Mouse (Mus musculus) megakaryocyte-erythroid progenitor cell, adult 5-6 weeks (primary cell): ENCODE data around the gene Pkd1. TPM values are rescaled to one million over a fixed set of nuclear protein-coding genes. Genes with fewer than 3 reads are reported as not detected.

ENCODE experiments used
- ATAC-seq: replicated peaks from 2 replicates; pipeline ENCODE4 v1.8.0; 2016; ENCODE audit warnings: mild to moderate bottlenecking, inconsistent platforms; ENCODE audit not compliant: severe bottlenecking, poor library complexity, low FRiP score, low TSS enrichment
- total RNA-seq, 2 experiments: library from RNA; stranded (forward) in 1 of 2; stranded (reverse) in 1 of 2; fragments of 200-1000, 215-1000 nt in 1 of 2; fragments of >200 nt in 1 of 2; fragmentation: Nextera tagmentation in 1 of 2; gene quantifications; 2 replicates each; pipeline ENCODE4 v1.2.3; 2014 to 2017

The Pkd1 gene
- total RNA-seq, 2 experiments from 2014 or later: 5.4 to 20.5 TPM

DNA sequence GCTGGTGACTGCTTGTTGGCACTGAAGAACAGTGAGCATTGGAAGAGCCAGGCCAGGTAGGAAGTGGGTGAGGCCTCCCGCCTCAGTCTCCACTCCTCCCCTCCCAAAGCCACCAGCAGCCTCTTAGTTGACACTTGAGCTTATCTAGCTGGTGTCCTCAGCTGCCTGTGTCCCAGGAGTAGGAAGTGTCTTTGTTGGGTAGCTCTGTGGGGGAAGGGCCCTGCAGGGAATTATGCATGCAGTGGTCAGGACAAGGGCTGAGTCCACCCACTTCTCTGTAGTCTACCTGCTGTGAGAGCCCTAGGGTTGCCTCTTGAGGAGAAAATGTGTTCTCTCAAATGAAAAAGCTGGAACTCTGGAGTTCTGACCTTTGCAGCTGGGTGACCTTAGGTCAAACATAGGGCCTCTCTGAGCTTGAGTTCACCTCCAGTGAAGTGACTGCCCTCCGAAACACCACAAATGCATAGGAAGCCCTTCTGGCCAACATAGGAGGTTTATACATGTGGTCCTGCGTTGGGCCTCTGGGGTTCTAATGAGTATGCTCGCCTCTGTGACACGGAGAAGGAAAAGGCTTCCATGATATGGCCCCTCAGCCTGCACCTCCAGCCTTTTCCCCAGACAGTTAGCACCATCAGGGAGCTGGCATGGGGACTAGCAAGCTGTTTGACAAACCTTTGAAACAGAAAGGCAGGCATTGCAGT, 87.3 kb downstream of the Pkd1 start:
- ATAC-seq: no peak

- no peak for ATAC-seq
Observed at GRCm38 (mm10) chr17:24638214-24638613, 88.6 kb downstream of the Pkd1 start.

DNA sequence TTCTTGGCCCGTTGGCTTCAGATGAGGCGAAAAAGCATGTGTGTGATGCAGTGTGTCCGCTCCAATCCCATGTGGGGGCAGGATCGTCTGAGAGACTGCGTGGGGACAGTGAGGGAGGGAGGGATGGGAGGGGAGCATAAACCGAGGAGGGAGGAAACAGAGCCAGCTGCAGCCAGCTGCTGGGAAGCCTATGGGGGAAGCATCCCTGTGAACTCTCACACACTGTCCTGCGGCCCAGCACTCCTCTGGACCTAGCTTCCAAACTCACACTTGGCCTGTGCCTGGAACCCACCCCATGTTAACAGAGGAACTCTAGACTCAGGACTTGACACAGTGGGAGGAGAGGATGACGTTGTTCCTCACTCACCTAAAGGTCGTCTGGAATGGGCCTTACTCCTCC, 89.2 kb downstream of the Pkd1 start:
- no peak for ATAC-seq

DNA sequence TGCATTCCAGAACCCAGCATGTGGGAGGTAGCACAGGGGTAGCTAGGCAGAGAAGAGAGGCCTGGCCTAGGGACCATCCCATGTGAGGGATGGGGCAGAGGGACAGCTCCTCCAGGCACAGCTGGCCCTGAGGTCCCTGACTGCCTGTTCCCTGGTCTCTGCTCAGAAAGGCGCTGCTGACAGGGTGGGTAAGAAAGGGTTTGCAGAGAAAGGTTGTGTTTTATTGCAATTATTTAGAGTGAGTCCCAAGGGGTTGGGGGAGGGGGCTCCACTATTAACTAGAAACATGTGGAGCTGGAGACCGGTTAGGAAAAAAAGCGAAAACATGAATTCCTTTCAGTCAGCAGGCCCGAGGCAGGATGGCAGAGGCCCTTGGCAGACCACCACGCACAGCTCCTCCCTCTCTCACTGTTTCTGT, 89.9 kb downstream of the Pkd1 start:
- no peak for ATAC-seq

- no peak for ATAC-seq
Observed at GRCm38 (mm10) chr17:24640119-24640518, 90.5 kb downstream of the Pkd1 start.

DNA sequence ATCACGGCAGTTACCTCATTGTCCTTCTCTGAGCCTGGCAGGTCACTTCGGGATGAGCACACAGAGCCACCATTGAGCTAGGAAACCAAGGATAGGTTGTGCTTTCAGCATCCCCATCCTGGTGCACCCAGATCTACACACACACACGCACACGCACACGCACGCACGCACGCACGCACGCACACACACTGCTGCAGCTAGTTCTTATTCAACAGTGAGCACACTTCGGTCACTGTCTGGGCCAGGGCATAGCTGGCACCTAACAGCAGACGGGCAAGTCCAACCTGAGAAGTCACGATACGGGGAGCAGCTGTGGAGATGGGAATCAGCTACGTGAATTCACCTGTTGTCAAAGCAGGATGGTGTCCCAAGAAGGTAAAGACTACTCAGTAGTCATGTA, 90.9 kb downstream of the Pkd1 start:
- ATAC-seq: no peak

DNA sequence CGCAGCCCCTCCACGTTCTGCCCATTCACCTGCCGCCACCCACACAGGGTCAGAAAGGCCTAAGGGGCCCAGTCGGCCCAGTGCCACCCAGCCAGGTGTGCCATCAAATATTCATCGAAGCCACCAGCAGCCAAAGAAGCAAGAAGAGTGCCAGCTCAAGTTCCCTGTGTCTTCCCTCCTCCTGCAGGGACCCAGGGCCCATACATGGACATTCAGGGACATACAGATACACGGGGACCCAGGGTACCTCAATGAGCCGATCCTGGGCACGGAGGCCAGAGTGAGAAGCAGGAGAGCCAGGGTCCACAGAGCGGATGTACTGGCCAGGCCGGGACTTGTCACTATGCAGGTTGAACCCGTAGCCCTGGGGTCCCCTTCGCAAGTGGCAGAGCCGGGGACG, 92.3 kb downstream of the Pkd1 start:
- no peak for ATAC-seq

DNA sequence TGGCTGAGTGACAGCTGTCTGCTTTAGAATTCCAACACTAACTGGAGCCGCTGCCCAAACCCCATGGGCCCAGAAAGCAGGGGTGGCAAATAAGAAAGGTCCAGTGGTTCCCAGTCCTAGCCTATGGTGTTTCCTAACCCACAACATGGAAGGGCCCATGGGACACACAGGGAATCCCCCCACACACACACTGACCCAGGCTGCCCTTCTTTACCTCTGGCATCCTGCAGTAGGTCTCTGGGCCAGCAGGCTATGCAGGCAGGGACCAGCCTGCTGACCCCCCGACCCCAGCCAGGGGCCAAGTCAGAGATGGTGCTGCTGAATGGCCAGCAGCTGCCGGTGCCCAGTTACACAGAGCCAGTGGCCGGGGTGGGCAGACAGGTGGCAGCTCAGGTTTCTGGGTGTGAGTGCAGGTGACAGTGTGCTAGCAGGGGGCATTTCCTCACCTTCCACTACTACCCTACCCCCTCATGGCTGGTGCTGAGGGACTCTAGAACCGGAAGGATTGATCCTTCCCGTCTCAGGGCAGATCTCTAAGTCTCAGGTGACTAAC, 93.2 kb downstream of the Pkd1 start:
- no peak for ATAC-seq

DNA sequence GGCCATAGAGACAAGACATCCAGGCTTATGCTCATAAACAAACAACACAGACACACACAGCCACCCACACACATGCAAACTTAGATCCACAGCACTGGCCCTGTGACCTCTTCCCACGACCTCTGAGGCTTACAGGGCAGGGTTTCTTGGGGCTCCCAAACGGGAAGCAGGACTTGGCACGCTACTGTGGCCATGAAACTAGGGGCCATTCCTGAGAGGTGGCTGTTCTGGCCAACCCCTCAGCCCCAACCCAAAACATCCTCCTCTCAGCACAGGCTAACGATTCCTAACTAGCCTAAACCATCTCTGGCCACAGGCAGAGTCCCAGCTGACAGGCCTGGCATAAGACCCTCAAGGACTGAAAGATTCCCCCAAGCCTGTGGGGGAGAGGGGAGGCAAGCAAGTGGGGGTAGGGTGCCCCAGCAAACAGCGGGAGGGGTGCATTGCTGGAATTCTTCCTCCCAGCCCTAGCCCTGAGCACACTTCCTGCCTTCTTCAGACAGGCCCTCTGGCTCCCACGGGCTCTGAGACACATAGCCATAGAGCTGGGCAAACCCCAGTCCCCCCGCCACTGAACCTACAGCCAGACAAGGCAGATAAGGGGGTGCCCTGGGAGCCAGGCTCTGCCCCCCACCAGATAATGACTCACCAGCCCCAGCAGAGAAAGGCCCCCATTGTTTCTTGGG, 94.5 kb downstream of the Pkd1 start:
- no peak for ATAC-seq

- ATAC-seq: no peak
Observed at GRCm38 (mm10) chr17:24644875-24645721, 95.5 kb downstream of the Pkd1 start.

GRCm38 (mm10) chr17:24645916-24646315, 96.3 kb downstream of the Pkd1 start:
- ATAC-seq: no peak

Other genes starting within 250 kb of the Pkd1 start
- gene Abca17, start 198.8 kb upstream of the Pkd1 start, total RNA-seq (2014; fragmentation: Nextera tagmentation): not detected in 2 replicates
- gene Abca17, start 198.8 kb upstream of the Pkd1 start, total RNA-seq (2017): not detected in 2 replicates
- 103 and 105 TPM in 2 replicates for gene Abca3, start 197.9 kb upstream of the Pkd1 start, total RNA-seq (2014; fragmentation: Nextera tagmentation)
- 30.3 and 39.6 TPM in 2 replicates for gene Abca3, start 197.9 kb upstream of the Pkd1 start, total RNA-seq (2017)
- gene Rnps1, start 135.3 kb upstream of the Pkd1 start, total RNA-seq (2014; fragmentation: Nextera tagmentation): 325 and 334 TPM in 2 replicates
- gene Rnps1, start 135.3 kb upstream of the Pkd1 start, total RNA-seq (2017): 263 and 290 TPM in 2 replicates
- 79.7 and 88.7 TPM in 2 replicates for gene Eci1, start 123.2 kb upstream of the Pkd1 start, total RNA-seq (2014; fragmentation: Nextera tagmentation)
- gene Eci1, start 123.2 kb upstream of the Pkd1 start, total RNA-seq (2017): 33.3 and 37.6 TPM in 2 replicates
- gene Dnase1l2, start 106.7 kb upstream of the Pkd1 start, total RNA-seq (2014; fragmentation: Nextera tagmentation): 1.2 and 5.0 TPM in 2 replicates
- 0.34 and 2.9 TPM in 2 replicates for gene Dnase1l2, start 106.7 kb upstream of the Pkd1 start, total RNA-seq (2017)
- gene E4f1, start 79.5 kb upstream of the Pkd1 start, total RNA-seq (2014; fragmentation: Nextera tagmentation): 47.7 and 60.9 TPM in 2 replicates
- gene E4f1, start 79.5 kb upstream of the Pkd1 start, total RNA-seq (2017): 10.5 and 20.8 TPM in 2 replicates
- 32.8 and 43.6 TPM in 2 replicates for gene Pgp, start 79.4 kb upstream of the Pkd1 start, total RNA-seq (2014; fragmentation: Nextera tagmentation)
- gene Pgp, start 79.4 kb upstream of the Pkd1 start, total RNA-seq (2017): 21.9 and 23.4 TPM in 2 replicates
- not detected in 2 replicates for gene Bricd5, start 76.0 kb upstream of the Pkd1 start, total RNA-seq (2014; fragmentation: Nextera tagmentation)
- gene Bricd5, start 76.0 kb upstream of the Pkd1 start, total RNA-seq (2017): 0.80 TPM in 1 of 2 replicates, not detected in the other
- 35.8 and 38.7 TPM in 2 replicates for gene Mlst8, start 70.8 kb upstream of the Pkd1 start, total RNA-seq (2014; fragmentation: Nextera tagmentation)
- gene Mlst8, start 70.8 kb upstream of the Pkd1 start, total RNA-seq (2017): 17.2 and 36.1 TPM in 2 replicates
- gene Caskin1, start 61.2 kb upstream of the Pkd1 start, total RNA-seq (2014; fragmentation: Nextera tagmentation): not detected in 2 replicates
- gene Caskin1, start 61.2 kb upstream of the Pkd1 start, total RNA-seq (2017): not detected in 2 replicates
- 111 and 143 TPM in 2 replicates for gene Traf7, start 21.9 kb upstream of the Pkd1 start, total RNA-seq (2014; fragmentation: Nextera tagmentation)
- gene Traf7, start 21.9 kb upstream of the Pkd1 start, total RNA-seq (2017): 66.3 and 84.8 TPM in 2 replicates
- not detected in 2 replicates for gene Rab26, start 15.6 kb upstream of the Pkd1 start, total RNA-seq (2014; fragmentation: Nextera tagmentation)
- gene Rab26, start 15.6 kb upstream of the Pkd1 start, total RNA-seq (2017): 1.3 TPM in 1 of 2 replicates, not detected in the other
- 70.8 and 101 TPM in 2 replicates for gene Tsc2, start 82.8 kb downstream of the Pkd1 start, total RNA-seq (2014; fragmentation: Nextera tagmentation)
- gene Tsc2, start 82.8 kb downstream of the Pkd1 start, total RNA-seq (2017): 39.0 and 44.3 TPM in 2 replicates
- gene Nthl1, start 82.8 kb downstream of the Pkd1 start, total RNA-seq (2014; fragmentation: Nextera tagmentation): 7.8 and 14.1 TPM in 2 replicates
- gene Nthl1, start 82.8 kb downstream of the Pkd1 start, total RNA-seq (2017): 4.6 and 12.9 TPM in 2 replicates
- gene Slc9a3r2, start 100.5 kb downstream of the Pkd1 start, total RNA-seq (2014; fragmentation: Nextera tagmentation): 1.0 TPM in 1 of 2 replicates, not detected in the other
- 0.38 and 1.6 TPM in 2 replicates for gene Slc9a3r2, start 100.5 kb downstream of the Pkd1 start, total RNA-seq (2017)
- gene Npw, start 108.6 kb downstream of the Pkd1 start, total RNA-seq (2014; fragmentation: Nextera tagmentation): 2.0 TPM in 1 of 2 replicates, not detected in the other
- gene Npw, start 108.6 kb downstream of the Pkd1 start, total RNA-seq (2017): not detected in 2 replicates
- 44.9 and 65.2 TPM in 2 replicates for gene Zfp598, start 119.9 kb downstream of the Pkd1 start, total RNA-seq (2014; fragmentation: Nextera tagmentation)
- 24.7 and 32.1 TPM in 2 replicates for gene Zfp598, start 119.9 kb downstream of the Pkd1 start, total RNA-seq (2017)
- not detected in 2 replicates for gene Syngr3, start 140.1 kb downstream of the Pkd1 start, total RNA-seq (2014; fragmentation: Nextera tagmentation)
- not detected in 2 replicates for gene Syngr3, start 140.1 kb downstream of the Pkd1 start, total RNA-seq (2017)
- 39.2 and 44.6 TPM in 2 replicates for gene Gfer, start 146.3 kb downstream of the Pkd1 start, total RNA-seq (2014; fragmentation: Nextera tagmentation)
- 67.2 and 87.0 TPM in 2 replicates for gene Gfer, start 146.3 kb downstream of the Pkd1 start, total RNA-seq (2017)
- gene Noxo1, start 146.4 kb downstream of the Pkd1 start, total RNA-seq (2014; fragmentation: Nextera tagmentation): 3.5 TPM in 1 of 2 replicates, not detected in the other
- gene Noxo1, start 146.4 kb downstream of the Pkd1 start, total RNA-seq (2017): 0.53 and 2.0 TPM in 2 replicates
- gene Tbl3, start 157.8 kb downstream of the Pkd1 start, total RNA-seq (2014; fragmentation: Nextera tagmentation): 58.4 and 91.1 TPM in 2 replicates
- gene Tbl3, start 157.8 kb downstream of the Pkd1 start, total RNA-seq (2017): 48.9 and 54.8 TPM in 2 replicates
- gene Rnf151, start 168.2 kb downstream of the Pkd1 start, total RNA-seq (2014; fragmentation: Nextera tagmentation): 0.72 TPM in 1 of 2 replicates, not detected in the other
- 0.27 TPM in 1 of 2 replicates, not detected in the other for gene Rnf151, start 168.2 kb downstream of the Pkd1 start, total RNA-seq (2017)
- gene Rps2, start 168.3 kb downstream of the Pkd1 start, total RNA-seq (2014; fragmentation: Nextera tagmentation): 6,242 and 6,563 TPM in 2 replicates
- gene Rps2, start 168.3 kb downstream of the Pkd1 start, total RNA-seq (2017): 1,324 and 2,144 TPM in 2 replicates
- 367 and 415 TPM in 2 replicates for gene Ndufb10, start 174.6 kb downstream of the Pkd1 start, total RNA-seq (2014; fragmentation: Nextera tagmentation)
- gene Ndufb10, start 174.6 kb downstream of the Pkd1 start, total RNA-seq (2017): 283 and 299 TPM in 2 replicates
- gene Rpl3l, start 178.0 kb downstream of the Pkd1 start, total RNA-seq (2014; fragmentation: Nextera tagmentation): 0.76 TPM in 1 of 2 replicates, not detected in the other
- gene Rpl3l, start 178.0 kb downstream of the Pkd1 start, total RNA-seq (2017): 2.0 TPM in 1 of 2 replicates, not detected in the other
- 42.8 and 43.9 TPM in 2 replicates for gene Msrb1, start 186.8 kb downstream of the Pkd1 start, total RNA-seq (2014; fragmentation: Nextera tagmentation)
- gene Msrb1, start 186.8 kb downstream of the Pkd1 start, total RNA-seq (2017): 34.6 and 54.0 TPM in 2 replicates
- not detected in 2 replicates for gene Hs3st6, start 203.2 kb downstream of the Pkd1 start, total RNA-seq (2014; fragmentation: Nextera tagmentation)
- gene Hs3st6, start 203.2 kb downstream of the Pkd1 start, total RNA-seq (2017): not detected in 2 replicates